Mouse (Mus musculus) midbrain, postnatal 0 days (tissue): ENCODE measurements around the gene Cpa5. TPM values are rescaled to one million over a fixed set of nuclear protein-coding genes. Genes with fewer than 3 reads are reported as not detected.

Source experiments
- ATAC-seq: fragments of 200-750 bp; cut with Nextera tagmentation; 2 replicates; pipeline ENCODE4 v1.8.0; 2017; ENCODE audit warnings: moderate number of reproducible peaks, mild to moderate bottlenecking, moderate TSS enrichment, moderate library complexity; ENCODE audit not compliant: low FRiP score
- DNase-seq: peaks from one replicate; pipeline ENCODE4 v3.0.0-alpha.2; 2015; ENCODE audit warnings: low spot score
- H3K27ac ChIP-seq: fragments of 300-500 bp; sonication (generic); 2 replicates; pipeline ENCODE4 v1.5.1; 2014; ENCODE audit warnings: low read depth, mild to moderate bottlenecking, low read length, mixed read lengths
- H3K27me3 ChIP-seq: fragments of 300-500 bp; sonication (generic); 2 replicates; pipeline ENCODE4 v1.6.1; 2014; ENCODE audit warnings: low read length, control low read depth, mixed read lengths; ENCODE audit not compliant: insufficient read depth
- H3K36me3 ChIP-seq: fragments of 300-500 bp; sonication (generic); 2 replicates; pipeline ENCODE4 v1.6.1; 2014; ENCODE audit warnings: low read length, control low read depth, mixed read lengths; ENCODE audit not compliant: insufficient read depth
- H3K4me1 ChIP-seq: fragments of 300-500 bp; sonication (generic); 2 replicates; pipeline ENCODE4 v1.6.1; 2014; ENCODE audit warnings: mild to moderate bottlenecking, control low read depth, antibody characterized with exemption, low read length, mixed read lengths; ENCODE audit not compliant: insufficient read depth
- H3K4me2 ChIP-seq: fragments of 300-500 bp; sonication (generic); 2 replicates; pipeline ENCODE4 v1.6.1; 2014; ENCODE audit warnings: low read depth, mild to moderate bottlenecking, low read length, mixed read lengths; ENCODE audit not compliant: poor library complexity, severe bottlenecking
- H3K4me3 ChIP-seq: fragments of 300-500 bp; sonication (generic); 2 replicates; pipeline ENCODE4 v1.5.1; 2014; ENCODE audit warnings: low read depth, mild to moderate bottlenecking, low read length, moderate library complexity
- H3K9ac ChIP-seq: fragments of 300-500 bp; sonication (generic); replicated peaks from 2 replicates; pipeline ENCODE4 v1.6.1; 2014; ENCODE audit warnings: mild to moderate bottlenecking, low read length, moderate library complexity, mixed read lengths; ENCODE audit not compliant: poor library complexity, severe bottlenecking
- H3K9me3 ChIP-seq: fragments of 300-500 bp; sonication (generic); 2 replicates; pipeline ENCODE4 v1.6.1; 2016; ENCODE audit warnings: low read length, control low read depth
- CTCF ChIP-seq: IDR thresholded peaks from 2 replicates; pipeline ENCODE4 v1.5.1; 2016; ENCODE audit warnings: antibody characterized with exemption, mild to moderate bottlenecking
- WGBS: fragments of 180-500 bp; shearing (Covaris S2); extraction: QIAGEN DNeasy Blood & Tissue Kit; methylation state at CpG from one replicate; pipeline ENCODE4 v1.1.7; 2014; 5-methylcytosine and 5-hydroxymethylcytosine counted together
- polyA plus RNA-seq: library from polyadenylated mRNA; unstranded; fragments of >200 nt; fragmentation: Nextera tagmentation; extraction: Ambion mirVana; gene quantifications from 2 replicates; pipeline ENCODE4 v1.2.1, GENCODE M21; 2015
- total RNA-seq: library from RNA; depleted of rRNA; stranded (reverse); fragments of >200 nt; gene quantifications from 2 replicates; pipeline ENCODE4 v1.2.3, GENCODE M21; 2014

The Cpa5 gene
- total and polyA plus RNA-seq, 2 experiments from 2014 or later: not detected

DNA sequence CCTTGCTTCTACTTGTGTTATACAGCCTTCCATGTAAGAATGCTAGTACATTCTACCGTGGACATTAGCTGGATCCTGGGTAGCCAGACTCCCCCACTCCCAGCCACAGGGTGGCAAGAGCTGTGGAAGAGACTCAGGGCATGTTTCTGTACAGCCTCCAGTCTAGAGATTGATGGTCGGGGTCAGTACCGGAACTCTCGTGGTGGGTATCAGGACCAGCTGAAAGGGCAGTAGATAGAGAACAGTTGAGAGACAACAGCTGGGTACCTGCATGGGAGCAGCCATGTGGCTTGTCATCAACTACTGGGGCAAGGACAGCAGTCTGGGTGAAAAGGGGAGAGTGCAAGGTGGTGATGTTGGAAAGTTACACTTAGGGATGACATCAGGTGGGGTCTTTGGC, 5.7 kb upstream of the Cpa5 start:
- no peaks in the 10 kb centered on the region for H3K27me3 ChIP-seq
- no peak for DNase-seq
- no peaks in the 10 kb centered on the region for H3K4me1 ChIP-seq
- 94% methylated on average over 4 of the region's 4 CpGs for WGBS
- no peaks in the 10 kb centered on the region for H3K9me3 ChIP-seq
- no peak overlapping the region for H3K9ac ChIP-seq
- no peak overlapping the region for H3K27ac ChIP-seq
- ATAC-seq: no peak
- H3K4me2 ChIP-seq: no peak overlapping the region
- TF ChIP-seq CTCF: no peak
- H3K4me3 ChIP-seq: no peak overlapping the region
- no peaks in the 10 kb centered on the region for H3K36me3 ChIP-seq

DNA sequence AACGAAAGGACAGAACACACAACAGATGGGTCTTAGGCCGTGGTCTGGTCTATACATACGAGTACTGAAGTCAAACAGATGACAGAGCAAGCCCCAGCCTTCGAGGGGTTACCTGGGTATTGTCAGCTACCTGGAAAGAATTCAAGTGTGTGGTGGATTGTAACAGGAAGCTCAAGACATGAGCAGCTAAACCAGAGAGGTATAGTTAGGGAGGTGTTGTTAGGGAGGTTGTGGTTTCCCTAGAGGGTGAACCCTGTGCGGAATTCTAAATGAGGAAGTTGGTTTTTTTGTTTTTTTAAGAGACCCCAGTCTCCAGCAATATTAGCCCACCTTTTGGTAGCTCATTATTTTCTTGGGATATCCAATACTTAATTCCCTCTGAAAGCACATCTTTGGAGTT, 5.1 kb upstream of the Cpa5 start:
- H3K4me2 ChIP-seq: no peak overlapping the region
- no peak for DNase-seq
- no peaks in the 10 kb centered on the region for H3K4me1 ChIP-seq
- H3K4me3 ChIP-seq: no peak overlapping the region
- H3K36me3 ChIP-seq: no peaks in the 10 kb centered on the region
- H3K9ac ChIP-seq: no peak overlapping the region
- WGBS: 89% methylated on average over 5 of the region's 5 CpGs
- TF ChIP-seq CTCF: no peak
- no peaks in the 10 kb centered on the region for H3K9me3 ChIP-seq
- H3K27ac ChIP-seq: no peak overlapping the region
- no peak for ATAC-seq
- H3K27me3 ChIP-seq: no peaks in the 10 kb centered on the region

- 52% methylated on average over 5 of the region's 5 CpGs for WGBS
- Histone ChIP-seq H3K4me2 (no peak overlapping the region), H3K36me3 (no peaks in the 10 kb centered on the region), H3K9me3 (no peaks in the 10 kb centered on the region), H3K27me3 (no peaks in the 10 kb centered on the region), H3K27ac (no peak overlapping the region), H3K4me1 (no peaks in the 10 kb centered on the region), H3K9ac (no peak overlapping the region), H3K4me3 (no peak overlapping the region)
- DNase-seq (no peak), ATAC-seq (no peak)
- no peak for TF ChIP-seq CTCF
These were observed 402 bp downstream of the Cpa5 start for GRCm38 (mm10) chr6:30611212-30611611.

- no peak overlapping the region for H3K27ac ChIP-seq
- no peaks in the 10 kb centered on the region for H3K27me3 ChIP-seq
- H3K36me3 ChIP-seq: no peaks in the 10 kb centered on the region
- no peak for TF ChIP-seq CTCF
- H3K9ac ChIP-seq: no peak overlapping the region
- WGBS: 70% methylated on average over 6 of the region's 6 CpGs
- H3K4me3 ChIP-seq: no peak overlapping the region
- DNase-seq (no peak), ATAC-seq (no peak)
- peaks cover 7% of the 10 kb centered on the region; the same call in 1 of the 2 replicates for H3K4me1 ChIP-seq
- H3K4me2 ChIP-seq: no peak overlapping the region
- no peaks in the 10 kb centered on the region for H3K9me3 ChIP-seq
These were observed 3.4 kb downstream of the Cpa5 start for GRCm38 (mm10) chr6:30614251-30614650.

DNA sequence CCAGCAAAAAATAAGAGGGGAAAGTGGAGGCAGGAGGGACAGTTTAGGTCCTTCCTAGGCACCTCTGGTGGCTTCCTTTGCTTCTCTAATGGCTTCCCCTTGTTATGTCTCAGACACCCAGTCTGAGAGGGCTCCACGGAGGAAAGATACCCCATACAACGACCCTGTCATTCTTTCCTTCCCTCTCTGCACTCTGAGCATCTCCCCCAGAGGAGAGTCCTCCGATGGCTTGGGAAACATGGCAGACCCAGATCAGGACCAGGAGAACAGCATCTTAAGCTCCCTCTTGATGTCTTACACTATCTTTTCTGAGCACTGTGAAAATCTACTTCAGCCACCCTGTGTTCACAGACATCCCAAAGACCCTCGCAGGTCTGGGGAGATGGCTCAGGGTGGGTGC, 4.9 kb downstream of the Cpa5 start:
- Histone ChIP-seq H3K27ac (no peak overlapping the region), H3K27me3 (no peaks in the 10 kb centered on the region), H3K4me2 (no peak overlapping the region), H3K9me3 (no peaks in the 10 kb centered on the region), H3K9ac (no peak overlapping the region), H3K4me1 (peaks cover 7% of the 10 kb centered on the region; the same call in 1 of the 2 replicates), H3K4me3 (no peak overlapping the region), H3K36me3 (no peaks in the 10 kb centered on the region)
- TF ChIP-seq CTCF: no peak
- ATAC-seq: no peak
- no peak for DNase-seq
- WGBS: 21% methylated on average over 4 of the region's 4 CpGs

DNA sequence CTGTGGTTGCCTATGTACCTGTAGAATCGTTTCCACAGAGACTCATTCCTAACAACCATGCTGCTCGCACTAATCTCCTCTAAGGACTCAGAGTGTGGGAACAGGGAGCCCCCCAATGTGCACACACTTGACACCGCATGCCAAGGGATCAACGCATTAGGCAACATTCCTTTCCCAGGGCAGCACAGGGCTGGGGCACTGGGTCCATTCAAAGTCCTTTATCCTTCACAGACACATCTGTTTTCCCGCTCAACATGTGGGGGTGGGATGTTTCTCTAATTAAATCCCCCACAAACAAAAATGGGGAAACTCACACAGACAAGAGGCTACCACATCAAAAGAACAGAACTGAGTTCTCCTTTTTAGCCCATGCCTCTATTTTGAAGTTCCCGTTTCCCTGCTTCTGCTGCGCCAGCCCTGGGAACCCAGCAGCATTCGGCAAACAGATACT, 5.7 kb downstream of the Cpa5 start:
- ATAC-seq (no peak), DNase-seq (no peak)
- Histone ChIP-seq H3K36me3 (no peaks in the 10 kb centered on the region), H3K4me3 (no peak overlapping the region), H3K4me1 (peaks cover 7% of the 10 kb centered on the region; the same call in 1 of the 2 replicates), H3K9me3 (no peaks in the 10 kb centered on the region), H3K27me3 (no peaks in the 10 kb centered on the region), H3K27ac (no peak overlapping the region), H3K9ac (no peak overlapping the region), H3K4me2 (no peak overlapping the region; the same call in 1 of the 2 replicates)
- TF ChIP-seq CTCF: no peak
- 11% methylated on average over 8 of the region's 8 CpGs for WGBS
